Mouse (Mus musculus) CD4-positive, CD25-positive, alpha-beta regulatory T cell, adult 2 months (primary cell): ENCODE measurements around the gene Mrps31.

ENCODE experiments used
- DNase-seq: peaks from one replicate; pipeline ENCODE4 v3.0.0-alpha.2; 2012; ENCODE audit warnings: low read depth, low spot score

The Mrps31 gene

DNA sequence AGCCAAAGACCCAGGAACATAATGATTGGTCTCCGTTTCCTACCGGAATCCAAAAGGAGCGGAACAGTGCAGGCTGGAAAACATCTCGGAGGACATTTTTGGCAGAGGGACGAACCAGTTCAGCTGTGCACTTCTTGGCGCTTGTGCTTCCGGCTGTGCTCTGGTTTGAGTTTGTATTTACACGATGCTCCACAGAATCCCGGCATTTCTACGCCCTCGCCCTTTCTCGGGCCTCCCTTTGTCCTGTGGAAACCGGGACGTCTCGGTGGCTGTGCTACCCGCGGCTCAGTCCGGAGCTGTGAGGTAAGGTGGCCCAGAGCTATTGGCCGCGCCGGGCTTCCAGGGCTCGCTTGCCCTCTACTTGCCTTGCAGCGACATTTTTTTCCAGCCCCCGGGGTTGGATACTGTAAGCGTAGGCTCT lies at the start of gene Mrps31:
Gene Mrps31, plus strand, starts transcription at position 80 of the 421 bp plus-strand sequence.
- peak; percentile 87 for DNase-seq

- no peak for DNase-seq
Measured at GRCm38 (mm10) chr8:22376311-22376710, 34.9 kb upstream of the Mrps31 start.

- peak; percentile 42 for DNase-seq
Measured at GRCm38 (mm10) chr8:22376903-22377302, 34.3 kb upstream of the Mrps31 start.

DNA sequence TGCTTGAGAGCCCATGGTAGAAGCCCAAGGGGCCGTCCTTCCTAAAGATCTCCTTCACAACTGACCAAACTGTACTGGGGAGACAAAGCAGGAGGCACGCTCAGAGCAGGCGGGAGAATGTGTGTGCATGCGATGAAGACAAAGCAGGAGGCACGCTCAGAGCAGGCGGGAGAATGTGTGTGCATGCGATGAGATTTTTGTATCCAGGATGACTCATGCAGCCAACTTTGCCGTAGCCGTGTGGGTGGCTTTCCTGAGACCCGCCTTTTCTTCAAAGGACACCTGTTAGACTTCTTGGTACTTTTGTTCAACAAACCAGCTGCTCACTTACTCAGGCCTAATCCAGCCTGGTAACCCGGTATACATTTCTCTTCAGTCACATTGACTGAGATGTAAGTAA lies 30.2 kb upstream of the Mrps31 start:
- DNase-seq = no peak

GRCm38 (mm10) chr8:22382824-22383595 lies 28.2 kb upstream of the Mrps31 start:
- peak; percentile 12 for DNase-seq

- DNase-seq = no peak
Measured at GRCm38 (mm10) chr8:22385158-22385557, 26.0 kb upstream of the Mrps31 start.

- no peak for DNase-seq
Measured at GRCm38 (mm10) chr8:22389874-22390273, 21.3 kb upstream of the Mrps31 start.

GRCm38 (mm10) chr8:22390766-22391463 lies 20.2 kb upstream of the Mrps31 start:
- DNase-seq = no peak

DNA sequence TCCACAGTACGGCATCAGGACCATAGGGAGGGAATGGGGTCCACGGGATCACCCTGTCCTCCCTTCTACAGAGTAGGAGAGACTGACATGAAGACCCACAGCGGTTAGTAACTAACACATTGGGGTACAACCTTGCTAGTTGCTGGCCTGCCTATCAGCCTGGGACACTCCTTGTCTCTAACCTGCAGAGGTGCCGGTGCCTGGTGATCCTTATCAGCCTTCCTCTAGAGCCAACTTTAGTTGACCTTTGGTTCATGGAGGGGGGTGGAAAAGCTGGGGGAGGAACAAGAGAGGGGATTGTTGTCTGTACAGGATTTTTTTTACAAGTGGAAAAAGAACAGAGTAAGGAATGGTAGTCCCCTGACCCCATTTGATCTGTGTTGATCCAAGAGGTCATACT lies 16.7 kb upstream of the Mrps31 start:
- DNase-seq = no peak

DNA sequence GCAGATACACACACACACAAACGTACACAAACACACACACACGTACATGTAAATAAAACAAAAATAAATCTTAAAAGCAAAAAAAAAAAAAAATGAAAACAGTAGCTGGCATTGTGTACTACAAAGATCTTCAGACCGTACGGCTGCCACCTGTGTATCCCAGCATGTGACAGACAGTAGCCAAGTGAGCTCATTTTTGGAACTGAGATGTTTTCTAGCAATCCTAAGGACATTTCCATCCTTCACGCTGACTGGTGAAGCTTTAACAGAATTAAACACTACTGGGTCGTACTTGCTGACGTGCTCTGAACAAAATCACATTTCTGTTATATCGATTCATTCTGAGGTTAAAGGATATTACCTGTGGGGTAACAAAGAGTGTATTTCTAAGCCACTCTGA lies 15.9 kb upstream of the Mrps31 start:
- no peak for DNase-seq

- DNase-seq = no peak
Measured at GRCm38 (mm10) chr8:22397811-22398141, 13.4 kb upstream of the Mrps31 start.

- peak; percentile 93 for DNase-seq
Measured at GRCm38 (mm10) chr8:22398142-22398951, 12.8 kb upstream of the Mrps31 start, which contains the start of gene Slc25a15. TSS of gene Slc25a15 (minus strand) at chr8:22398597.

- peak; percentile 20 for DNase-seq
Measured at GRCm38 (mm10) chr8:22399285-22399880, 11.8 kb upstream of the Mrps31 start.

GRCm38 (mm10) chr8:22400593-22400992 lies 10.6 kb upstream of the Mrps31 start:
- DNase-seq = no peak

- no peak for DNase-seq
Measured at GRCm38 (mm10) chr8:22403235-22403634, 7.9 kb upstream of the Mrps31 start.

DNA sequence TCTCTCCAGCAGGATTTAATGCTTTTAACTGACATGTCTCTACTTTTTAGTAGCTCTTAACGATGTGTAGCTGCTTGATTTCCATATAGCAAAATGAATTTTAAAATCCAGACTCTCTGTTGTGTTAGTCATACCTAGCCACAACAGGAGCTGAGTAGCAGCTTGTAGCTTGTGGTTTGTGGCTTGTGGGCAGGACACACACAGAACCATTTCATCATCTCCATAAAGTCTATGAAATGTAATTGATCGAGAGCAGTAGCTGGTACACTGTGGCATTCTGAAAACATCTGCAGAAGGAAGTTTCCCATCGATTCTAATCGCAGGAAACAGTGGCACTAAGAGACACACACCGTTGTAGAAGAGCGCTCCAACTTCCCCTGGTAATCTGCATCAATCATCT lies 5.4 kb upstream of the Mrps31 start:
- peak; percentile 43 for DNase-seq

- DNase-seq = no peak
Measured at GRCm38 (mm10) chr8:22410688-22411281, 376 bp upstream of the Mrps31 start.

- DNase-seq = no peak
Measured at GRCm38 (mm10) chr8:22411971-22412370, 810 bp downstream of the Mrps31 start.
